9 mouse cellular contexts compared by ENCODE assay signal in genomic region chr8:88944038-88944437, GRCm38 (mm10).
DNase-seq lines count a peak whose midpoint lies in the region; ATAC-seq lines count a peak whose summit lies in the region.
"Had no signal": no experiment of that assay in that cellular context is flagged by ENCODE, and none has a peak within 500 bp of the region (broad histone marks: within the 10 kb centered on the region; RNA-seq: fewer than 3 reads in every experiment).

No protein-coding gene starts in this region.

- no peaks in the 10 kb centered on the region for H3K27me3 ChIP-seq in hindbrain, embryonic 11.5 days (ENCODE audit: control insufficient read depth, insufficient read depth, low read length)
- peaks cover 3% of the 10 kb centered on the region; the same call in 1 of the 2 replicates for H3K27me3 ChIP-seq in hindbrain, embryonic 13.5 days
- H3K27me3 ChIP-seq: forebrain, embryonic 15.5 days had no signal

- H3K9me3 ChIP-seq in hindbrain, embryonic 11.5 days (ENCODE audit: control insufficient read depth, low read length), result no peaks in the 10 kb centered on the region
- H3K9me3 ChIP-seq in hindbrain, embryonic 13.5 days, result no peaks in the 10 kb centered on the region
- H3K9me3 ChIP-seq: forebrain, embryonic 15.5 days had no signal

- ATAC-seq in hindbrain, embryonic 11.5 days (ENCODE audit: low FRiP score), result no peak
- ATAC-seq in hindbrain, embryonic 13.5 days (ENCODE audit: low FRiP score), result no peak
- ATAC-seq: forebrain, embryonic 15.5 days had no signal

- H3K36me3 ChIP-seq in hindbrain, embryonic 11.5 days (ENCODE audit: control insufficient read depth, insufficient read depth, low read length), result no peaks in the 10 kb centered on the region
- no peaks in the 10 kb centered on the region for H3K36me3 ChIP-seq in hindbrain, embryonic 13.5 days
- H3K36me3 ChIP-seq: forebrain, embryonic 15.5 days had no signal

- 35% methylated on average over 4 of the region's 4 CpGs for WGBS in hindbrain, embryonic 11.5 days
- WGBS in hindbrain, embryonic 13.5 days, result 45% methylated on average over 4 of the region's 4 CpGs

- no peak overlapping the region for H3K4me3 ChIP-seq in hindbrain, embryonic 11.5 days (ENCODE audit: low read depth, low read length)
- no peak overlapping the region for H3K4me3 ChIP-seq in hindbrain, embryonic 13.5 days
- H3K4me3 ChIP-seq: forebrain, embryonic 15.5 days had no signal

- H3K27ac ChIP-seq in hindbrain, embryonic 11.5 days (ENCODE audit: low read depth, low read length), result no peak overlapping the region
- no peak overlapping the region for H3K27ac ChIP-seq in hindbrain, embryonic 13.5 days
- H3K27ac ChIP-seq: forebrain, embryonic 15.5 days had no signal

- peak; percentile 46 for DNase-seq in hindbrain, embryonic 11.5 days (ENCODE audit: low spot score)
- DNase-seq in thymus, postnatal 25 days, result peak; percentile 1
- no peak for DNase-seq in thymus, postnatal 36 days
- peak; percentile 45 for DNase-seq in kidney, adult 9 months
- DNase-seq in yolk sac, embryonic 10.5 days (ENCODE audit: low spot score), result peak; percentile 16
- no peak for DNase-seq in ovary, adult 18-20 months (ENCODE audit: low spot score)
- DNase-seq in urinary bladder, adult 18-20 months (ENCODE audit: low spot score in 2 of 2), result no peak

- no peak overlapping the region for H3K9ac ChIP-seq in hindbrain, embryonic 11.5 days (ENCODE audit: low read depth, low read length)
- no peak overlapping the region for H3K9ac ChIP-seq in hindbrain, embryonic 13.5 days
- H3K9ac ChIP-seq: forebrain, embryonic 15.5 days had no signal

- no peaks in the 10 kb centered on the region; the same call in 1 of the 2 replicates for H3K4me1 ChIP-seq in hindbrain, embryonic 11.5 days (replicated peaks; ENCODE audit: control insufficient read depth, insufficient read depth, low read length)
- H3K4me1 ChIP-seq in hindbrain, embryonic 13.5 days (replicated peaks), result peaks cover 6% of the 10 kb centered on the region
- H3K4me1 ChIP-seq: forebrain, embryonic 15.5 days had no signal

- no peak overlapping the region for H3K4me2 ChIP-seq in hindbrain, embryonic 11.5 days (replicated peaks; ENCODE audit: low read depth, low read length)
- no peak overlapping the region for H3K4me2 ChIP-seq in hindbrain, embryonic 13.5 days
- H3K4me2 ChIP-seq: forebrain, embryonic 15.5 days had no signal

Comparison
In these comparisons a context has a peak if more than half of its experiments do, and no peak if none do; other contexts are left out.
1. DNase-seq: peak in hindbrain, embryonic 11.5 days (single experiment), thymus, postnatal 25 days (single experiment), kidney, adult 9 months (single experiment) and yolk sac, embryonic 10.5 days (single experiment); none in thymus, postnatal 36 days (0 of 2), ovary, adult 18-20 months (single experiment) and urinary bladder, adult 18-20 months (0 of 2).